Mouse (Mus musculus): ENCODE measurements around the gene Dgcr8.

Gene Dgcr8

GRCm38 (mm10) chr16:18220856-18221542 is 68.0 kb downstream of the Dgcr8 start:
- DNase-seq (ENCODE audit: low read depth, low spot score) = no peak

GRCm38 (mm10) chr16:18220001-18220400 is 69.0 kb downstream of the Dgcr8 start:
- peak; percentile 63 for DNase-seq (ENCODE audit: low read depth, low spot score)

GRCm38 (mm10) chr16:18218580-18218996 is 70.5 kb downstream of the Dgcr8 start:
- no peak for DNase-seq (ENCODE audit: low read depth, low spot score)

GRCm38 (mm10) chr16:18217579-18217978 is 71.5 kb downstream of the Dgcr8 start, which contains the start of gene Ccdc188:
Gene Ccdc188 (plus strand): TSS chr16:18217879.
- no peak for DNase-seq (ENCODE audit: low read depth, low spot score)

- DNase-seq (ENCODE audit: low read depth, low spot score) = no peak
Measured at GRCm38 (mm10) chr16:18214858-18215257, 74.2 kb downstream of the Dgcr8 start.

- no peak for DNase-seq (ENCODE audit: low read depth, low spot score)
Measured at GRCm38 (mm10) chr16:18213689-18214088, 75.4 kb downstream of the Dgcr8 start.

- peak; percentile 91 for DNase-seq (ENCODE audit: low read depth, low spot score)
Measured at GRCm38 (mm10) chr16:18211417-18212171, 77.5 kb downstream of the Dgcr8 start.

- peak; percentile 84 for DNase-seq (ENCODE audit: low read depth, low spot score)
Measured at GRCm38 (mm10) chr16:18210701-18211416, 78.2 kb downstream of the Dgcr8 start.

All from 3T3-L1 (cell line).